Mouse (Mus musculus): ENCODE measurements around the gene Capn7. TPM values are rescaled to one million over a fixed set of nuclear protein-coding genes. Genes with fewer than 3 reads are reported as not detected.

Gene Capn7
- polyA plus RNA-seq, 1 experiment, result 6.7 TPM

DNA sequence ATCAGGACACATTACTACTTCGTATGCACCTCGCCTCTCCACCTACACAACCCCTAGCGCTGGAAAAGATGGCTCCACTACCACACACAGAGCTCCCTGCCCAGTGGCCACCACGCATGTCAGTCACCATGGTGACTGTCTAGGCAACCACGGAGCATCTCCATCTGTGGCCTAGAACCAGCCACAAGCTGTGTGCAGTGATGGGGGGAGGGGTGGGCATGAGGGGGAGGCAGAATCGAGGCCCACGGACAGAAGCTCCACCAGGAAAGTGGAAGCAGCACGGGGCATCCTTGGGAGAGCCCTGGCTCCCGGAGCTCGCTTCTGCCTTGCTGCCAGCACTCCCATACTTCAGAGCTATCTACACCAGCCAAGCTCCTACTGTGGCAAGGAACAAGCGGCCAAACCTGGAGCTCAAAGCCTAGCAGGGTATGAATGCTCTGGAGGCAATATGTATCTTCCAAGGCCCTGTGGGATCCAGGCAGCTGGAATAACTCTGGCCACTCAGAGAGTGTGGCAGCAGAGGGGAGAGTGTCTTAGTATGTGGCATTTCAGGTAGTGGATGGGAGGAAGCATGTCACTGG, 47.1 kb downstream of the Capn7 start:
- H3K79me3 ChIP-seq (ENCODE audit: low read depth), result no peaks in the 10 kb centered on the region
- no peak overlapping the region for H3K4me3 ChIP-seq (ENCODE audit: insufficient read depth, poor library complexity, severe bottlenecking)
- no peaks in the 10 kb centered on the region for H3K79me2 ChIP-seq (ENCODE audit: control insufficient read depth, insufficient read depth)
- no peak overlapping the region for H3ac ChIP-seq (ENCODE audit: control insufficient read depth, insufficient read length, low read depth)
- H3K27me3 ChIP-seq (ENCODE audit: control insufficient read depth, insufficient read depth, insufficient read length), result no peaks in the 10 kb centered on the region
- peaks cover 4% of the 10 kb centered on the region for H3K36me3 ChIP-seq (ENCODE audit: control insufficient read depth, insufficient read depth)
- TF ChIP-seq MAX (IDR thresholded peaks at IDR 0.05) (no peak), MYOD1 (IDR thresholded peaks at IDR 0.05; ENCODE audit: control insufficient read depth, insufficient read length, low read depth) (no peak)

DNA sequence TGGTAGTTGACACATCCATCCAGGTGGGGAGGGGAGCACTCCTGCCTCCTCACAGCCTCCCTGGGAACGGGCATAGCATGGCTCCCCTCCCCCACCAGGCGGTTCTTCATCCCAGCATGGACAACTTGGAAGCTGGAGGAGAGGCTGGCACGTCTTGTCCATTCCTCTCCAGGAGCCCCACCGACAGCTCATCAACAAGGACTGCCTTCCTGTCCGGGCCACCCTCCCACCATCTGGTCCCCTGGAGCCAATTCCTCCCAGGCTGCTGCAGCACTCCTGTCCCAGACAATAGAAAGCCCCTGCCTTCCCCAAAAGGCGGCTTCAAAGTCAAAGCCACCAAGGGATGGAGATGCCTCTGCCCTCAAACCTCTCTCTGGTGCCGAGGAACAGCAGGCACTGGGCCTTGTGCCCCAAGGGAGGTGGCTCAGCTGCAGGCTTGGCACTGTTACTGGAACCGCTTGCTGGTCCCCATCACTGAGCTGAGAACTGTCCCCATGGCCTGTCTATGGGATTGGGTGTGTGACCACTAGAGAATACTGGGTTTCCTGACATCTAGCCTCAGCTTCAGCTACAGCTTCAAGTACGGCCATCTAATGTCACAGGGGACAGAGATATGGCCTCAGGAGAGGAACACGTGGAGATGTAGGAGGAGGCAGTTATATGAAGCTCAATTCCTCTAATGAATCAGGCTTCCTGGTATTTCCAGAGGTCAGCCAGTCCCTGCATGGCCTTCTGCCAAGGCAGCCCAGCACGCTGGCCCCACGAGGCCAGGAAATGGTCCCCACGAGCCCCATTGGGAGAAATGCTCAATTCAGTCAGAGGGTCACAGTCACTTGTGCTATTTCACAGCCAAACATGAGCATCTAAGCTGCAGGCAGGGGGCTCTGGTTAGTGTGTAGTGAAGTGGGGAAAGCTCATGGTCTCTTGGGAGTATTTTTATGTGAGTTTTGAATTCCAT, 48.2 kb downstream of the Capn7 start:
- Histone ChIP-seq H3K36me3 (ENCODE audit: control insufficient read depth, insufficient read depth) (no peaks in the 10 kb centered on the region), H3K79me2 (ENCODE audit: control insufficient read depth, insufficient read depth) (no peaks in the 10 kb centered on the region), H3K4me3 (ENCODE audit: insufficient read depth, poor library complexity, severe bottlenecking) (no peak overlapping the region), H3ac (ENCODE audit: control insufficient read depth, insufficient read length, low read depth) (no peak overlapping the region), H3K27me3 (ENCODE audit: control insufficient read depth, insufficient read depth, insufficient read length) (no peaks in the 10 kb centered on the region), H3K79me3 (ENCODE audit: low read depth) (no peaks in the 10 kb centered on the region)
- TF ChIP-seq FOSL1 (IDR thresholded peaks at IDR 0.05; ENCODE audit: insufficient read depth, low read length, poor library complexity, severe bottlenecking) (no peak), MYOD1 (IDR thresholded peaks at IDR 0.05; ENCODE audit: control insufficient read depth, insufficient read length, low read depth) (no peak), CTCF (IDR thresholded peaks at IDR 0.05; ENCODE audit: control insufficient read depth, insufficient read depth, insufficient read length) (no peak), MYOG (IDR thresholded peaks at IDR 0.05; ENCODE audit: control insufficient read depth, extremely low read depth, insufficient read length) (no peak), CEBPB (IDR thresholded peaks at IDR 0.05; ENCODE audit: low read depth) (no peak), MAX (IDR thresholded peaks at IDR 0.05) (no peak), USF1 (IDR thresholded peaks at IDR 0.05; ENCODE audit: low read depth) (no peak)

DNA sequence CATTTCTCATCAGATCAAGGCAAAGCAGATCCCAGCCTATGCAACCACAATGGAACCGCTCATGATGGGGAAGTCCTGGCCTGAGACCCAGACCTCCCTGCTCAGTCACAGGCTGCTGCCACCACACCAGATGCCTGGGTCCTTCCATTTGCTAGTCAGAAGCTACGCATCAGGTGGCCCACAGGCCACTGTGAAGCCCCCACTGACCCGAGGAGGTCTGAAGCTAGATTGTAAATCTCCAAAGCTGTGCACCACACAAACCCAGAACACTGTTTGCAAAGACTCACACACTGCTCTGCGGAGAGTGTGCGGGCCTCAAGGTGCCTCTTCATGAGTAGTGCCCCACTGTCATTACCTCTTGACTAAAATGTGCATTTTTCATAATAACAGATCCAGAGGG, 49.0 kb downstream of the Capn7 start:
- TF ChIP-seq FOSL1 (IDR thresholded peaks at IDR 0.05; ENCODE audit: insufficient read depth, low read length, poor library complexity, severe bottlenecking) (no peak), MAX (IDR thresholded peaks at IDR 0.05) (no peak), USF1 (IDR thresholded peaks at IDR 0.05; ENCODE audit: low read depth) (no peak), CTCF (IDR thresholded peaks at IDR 0.05; ENCODE audit: control insufficient read depth, insufficient read depth, insufficient read length) (no peak), CEBPB (IDR thresholded peaks at IDR 0.05; ENCODE audit: low read depth) (no peak), MYOG (IDR thresholded peaks at IDR 0.05; ENCODE audit: control insufficient read depth, extremely low read depth, insufficient read length) (no peak), MYOD1 (IDR thresholded peaks at IDR 0.05; ENCODE audit: control insufficient read depth, insufficient read length, low read depth) (no peak)
- no peak overlapping the region for H3ac ChIP-seq (ENCODE audit: control insufficient read depth, insufficient read length, low read depth)
- no peaks in the 10 kb centered on the region for H3K79me3 ChIP-seq (ENCODE audit: low read depth)
- H3K36me3 ChIP-seq (ENCODE audit: control insufficient read depth, insufficient read depth), result no peaks in the 10 kb centered on the region
- H3K4me3 ChIP-seq (ENCODE audit: insufficient read depth, poor library complexity, severe bottlenecking), result no peak overlapping the region
- no peaks in the 10 kb centered on the region for H3K79me2 ChIP-seq (ENCODE audit: control insufficient read depth, insufficient read depth)
- no peaks in the 10 kb centered on the region for H3K27me3 ChIP-seq (ENCODE audit: control insufficient read depth, insufficient read depth, insufficient read length)

DNA sequence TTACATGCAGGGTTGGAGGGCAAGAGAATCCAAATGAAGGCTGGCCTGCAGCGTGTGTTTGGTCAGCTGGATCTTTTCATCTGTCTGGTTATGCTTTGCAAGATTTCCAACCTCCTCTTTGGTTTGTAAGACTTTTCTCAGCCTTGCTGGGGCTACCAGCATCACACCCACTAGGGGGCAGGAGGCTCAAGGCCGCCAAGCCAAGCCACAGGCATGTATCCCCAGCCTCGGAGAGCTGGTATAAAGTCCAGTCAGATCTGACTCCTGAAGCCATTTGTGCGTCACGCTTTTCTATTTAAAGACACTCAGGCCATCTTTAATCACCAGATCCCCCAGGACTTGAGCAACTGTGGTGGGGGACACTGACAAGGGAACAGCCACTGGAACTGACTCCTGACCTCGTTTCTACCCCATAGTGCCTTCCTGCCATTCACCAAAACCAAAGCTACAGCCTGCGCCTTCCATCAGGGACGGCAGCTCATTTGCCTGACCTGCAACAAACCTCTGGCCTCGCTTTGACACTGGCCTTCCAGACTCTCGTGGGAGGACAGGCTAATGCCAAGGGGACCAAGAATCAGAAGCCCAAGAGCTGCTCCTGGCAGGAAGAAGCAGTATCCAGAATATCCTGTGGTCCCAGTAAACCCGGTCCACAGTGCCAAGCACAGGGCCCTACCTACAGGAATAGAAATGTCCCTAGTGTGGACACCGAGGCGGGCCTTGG, 49.7 kb downstream of the Capn7 start:
- no peak overlapping the region for H3ac ChIP-seq (ENCODE audit: control insufficient read depth, insufficient read length, low read depth)
- H3K4me3 ChIP-seq (ENCODE audit: insufficient read depth, poor library complexity, severe bottlenecking), result no peak overlapping the region
- TF ChIP-seq FOSL1 (IDR thresholded peaks at IDR 0.05; ENCODE audit: insufficient read depth, low read length, poor library complexity, severe bottlenecking) (no peak), CTCF (IDR thresholded peaks at IDR 0.05; ENCODE audit: control insufficient read depth, insufficient read depth, insufficient read length) (peak; percentile 83)
- H3K27me3 ChIP-seq (ENCODE audit: control insufficient read depth, insufficient read depth, insufficient read length), result no peaks in the 10 kb centered on the region
- no peaks in the 10 kb centered on the region for H3K36me3 ChIP-seq (ENCODE audit: control insufficient read depth, insufficient read depth)
- H3K79me2 ChIP-seq (ENCODE audit: control insufficient read depth, insufficient read depth), result no peaks in the 10 kb centered on the region
- H3K79me3 ChIP-seq (ENCODE audit: low read depth), result no peaks in the 10 kb centered on the region

DNA sequence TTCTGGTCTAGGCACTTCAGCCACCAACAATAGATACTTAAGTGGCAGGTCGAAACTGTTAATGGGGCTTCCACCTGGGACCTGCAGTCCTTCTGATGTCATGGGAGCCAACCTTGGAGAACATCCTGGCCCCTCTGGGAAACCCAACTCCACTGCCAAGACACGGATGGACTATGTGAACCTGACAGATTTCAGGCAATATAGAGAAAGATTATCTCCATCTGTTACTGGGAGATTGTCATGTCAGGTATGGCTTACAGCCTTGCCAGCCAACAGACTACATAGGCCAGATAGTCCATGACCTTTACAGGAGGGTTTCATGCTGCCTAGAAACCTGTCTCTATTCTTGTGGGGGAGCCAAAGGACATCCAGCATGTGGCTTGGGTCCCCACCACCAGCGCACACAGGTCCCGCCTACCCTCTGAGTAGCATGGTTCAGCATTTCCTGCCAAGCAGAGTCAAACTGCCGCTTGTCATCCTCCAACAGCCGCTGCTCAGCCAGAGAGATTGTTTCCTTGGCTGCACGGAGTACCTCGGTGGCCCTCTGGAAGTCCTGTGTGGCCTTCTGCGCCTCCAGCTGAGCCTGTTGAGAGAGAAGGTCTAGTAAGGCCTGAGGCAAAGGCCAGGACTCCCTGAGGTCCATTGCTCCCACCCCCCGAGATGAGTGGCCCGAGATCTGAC, 51.0 kb downstream of the Capn7 start:
- TF ChIP-seq CTCF (IDR thresholded peaks at IDR 0.05; ENCODE audit: control insufficient read depth, insufficient read depth, insufficient read length) (no peak), USF1 (IDR thresholded peaks at IDR 0.05; ENCODE audit: low read depth) (no peak), MAX (IDR thresholded peaks at IDR 0.05) (no peak), MYOD1 (IDR thresholded peaks at IDR 0.05; ENCODE audit: control insufficient read depth, insufficient read length, low read depth) (no peak), CEBPB (IDR thresholded peaks at IDR 0.05; ENCODE audit: low read depth) (no peak), FOSL1 (IDR thresholded peaks at IDR 0.05; ENCODE audit: insufficient read depth, low read length, poor library complexity, severe bottlenecking) (no peak), MYOG (IDR thresholded peaks at IDR 0.05; ENCODE audit: control insufficient read depth, extremely low read depth, insufficient read length) (no peak)
- H3K36me3 ChIP-seq (ENCODE audit: control insufficient read depth, insufficient read depth), result no peaks in the 10 kb centered on the region
- no peak overlapping the region for H3ac ChIP-seq (ENCODE audit: control insufficient read depth, insufficient read length, low read depth)
- H3K79me3 ChIP-seq (ENCODE audit: low read depth), result no peaks in the 10 kb centered on the region
- H3K4me3 ChIP-seq (ENCODE audit: insufficient read depth, poor library complexity, severe bottlenecking), result no peak overlapping the region
- H3K79me2 ChIP-seq (ENCODE audit: control insufficient read depth, insufficient read depth), result no peaks in the 10 kb centered on the region
- no peaks in the 10 kb centered on the region for H3K27me3 ChIP-seq (ENCODE audit: control insufficient read depth, insufficient read depth, insufficient read length)
